Mouse (Mus musculus) testis, adult 2 months (tissue): ENCODE data around the gene Nr2c2ap. TPM values are rescaled to one million over a fixed set of nuclear protein-coding genes. Genes with fewer than 3 reads are reported as not detected.

Experiments
- H3K27ac ChIP-seq: fragments of 200-500 bp; 2 replicates; pipeline ENCODE4 v1.5.1; 2012; ENCODE audit warnings: low read depth, low read length; ENCODE audit not compliant: control insufficient read depth, insufficient read depth
- H3K27me3 ChIP-seq: fragments of 200-500 bp; 2 replicates; pipeline ENCODE4 v1.6.1; 2012; ENCODE audit warnings: mild to moderate bottlenecking, low read length, moderate library complexity; ENCODE audit not compliant: control insufficient read depth, insufficient read depth
- H3K36me3 ChIP-seq: fragments of 200-500 bp; 2 replicates; pipeline ENCODE4 v1.6.1; 2012; ENCODE audit warnings: mild to moderate bottlenecking, low read length; ENCODE audit not compliant: control insufficient read depth, insufficient read depth
- H3K4me1 ChIP-seq: fragments of 200-500 bp; 2 replicates; pipeline ENCODE4 v1.6.1; 2012; ENCODE audit warnings: low read length; ENCODE audit not compliant: control insufficient read depth, insufficient read depth
- H3K4me3 ChIP-seq: fragments of 200-500 bp; 2 replicates; pipeline ENCODE4 v1.5.1; 2012; ENCODE audit warnings: low read depth, mild to moderate bottlenecking, low read length, moderate library complexity, mixed read lengths; ENCODE audit not compliant: control insufficient read depth
- CTCF ChIP-seq: fragments of 200-500 bp; IDR thresholded peaks from 2 replicates; pipeline ENCODE4 v1.5.1; 2012; ENCODE audit warnings: low read depth, mild to moderate bottlenecking, inconsistent platforms, low read length, moderate library complexity; ENCODE audit not compliant: control insufficient read depth, insufficient read depth, insufficient replicate concordance
- POLR2A ChIP-seq: fragments of 200-500 bp; IDR thresholded peaks from 2 replicates; pipeline ENCODE4 v1.6.1; 2012; ENCODE audit warnings: low read depth, mild to moderate bottlenecking, inconsistent platforms, low read length, moderate library complexity; ENCODE audit not compliant: control insufficient read depth
- polyA plus RNA-seq: library from polyadenylated mRNA; depleted of rRNA; stranded (reverse); fragments of >200 nt; gene quantifications from 2 replicates; pipeline ENCODE4 v1.2.3, GENCODE M21; 2012

Gene Nr2c2ap
- polyA plus RNA-seq, 1 experiment, result 3.8 TPM

- peaks cover 13% of the 10 kb centered on the region for H3K4me1 ChIP-seq
- no peaks in the 10 kb centered on the region for H3K36me3 ChIP-seq
- H3K27me3 ChIP-seq, result no peaks in the 10 kb centered on the region; the same call in 1 of the 2 replicates
- TF ChIP-seq POLR2A (peak; percentile 41; the same call in 1 of the 2 replicates), CTCF (no peak)
- no peak overlapping the region for H3K27ac ChIP-seq
- H3K4me3 ChIP-seq, result peak overlapping the region; percentile 83
Observed at GRCm38 (mm10) chr8:70111192-70111795, 19.8 kb upstream of the Nr2c2ap start.

DNA sequence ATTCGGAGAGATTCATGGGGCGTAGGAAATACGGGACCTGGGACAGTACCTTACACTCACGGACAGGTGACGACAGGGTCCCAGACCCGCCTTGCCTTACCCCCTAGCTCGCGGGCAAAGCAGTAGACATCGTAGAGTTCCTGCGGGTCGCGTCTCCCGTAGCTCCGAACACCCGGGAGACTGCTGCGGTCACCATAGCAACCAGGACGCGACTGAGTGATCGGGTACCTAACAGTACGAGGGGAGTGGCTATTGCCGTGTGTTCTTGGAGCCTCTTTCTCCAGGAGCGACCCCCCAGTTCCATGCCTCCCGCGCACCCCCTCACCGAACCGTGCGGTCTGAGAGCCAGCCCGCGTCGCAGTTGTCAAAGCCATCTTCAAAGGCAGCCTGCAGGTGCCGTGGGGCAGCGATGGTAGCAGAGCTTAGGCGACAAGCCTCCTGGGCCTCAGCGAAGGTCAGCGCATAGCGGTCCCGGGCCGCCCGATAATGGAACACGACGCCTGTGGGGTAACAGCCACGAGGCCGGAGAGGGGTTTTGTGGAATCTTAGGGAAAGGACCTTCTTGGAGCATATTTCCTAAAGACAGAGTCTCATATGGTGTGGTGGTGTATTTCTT lies 18.6 kb upstream of the Nr2c2ap start:
- no peak overlapping the region for H3K27ac ChIP-seq
- no peaks in the 10 kb centered on the region for H3K36me3 ChIP-seq
- H3K27me3 ChIP-seq, result no peaks in the 10 kb centered on the region; the same call in 1 of the 2 replicates
- TF ChIP-seq POLR2A (no peak), CTCF (no peak)
- peak overlapping the region; percentile 83 for H3K4me3 ChIP-seq
- H3K4me1 ChIP-seq, result peaks cover 13% of the 10 kb centered on the region

- TF ChIP-seq CTCF (no peak), POLR2A (no peak)
- peaks cover 13% of the 10 kb centered on the region for H3K4me1 ChIP-seq
- no peaks in the 10 kb centered on the region for H3K36me3 ChIP-seq
- no peaks in the 10 kb centered on the region; the same call in 1 of the 2 replicates for H3K27me3 ChIP-seq
- H3K4me3 ChIP-seq, result no peak overlapping the region
- H3K27ac ChIP-seq, result no peak overlapping the region
Observed at GRCm38 (mm10) chr8:70114488-70114887, 16.6 kb upstream of the Nr2c2ap start.

DNA sequence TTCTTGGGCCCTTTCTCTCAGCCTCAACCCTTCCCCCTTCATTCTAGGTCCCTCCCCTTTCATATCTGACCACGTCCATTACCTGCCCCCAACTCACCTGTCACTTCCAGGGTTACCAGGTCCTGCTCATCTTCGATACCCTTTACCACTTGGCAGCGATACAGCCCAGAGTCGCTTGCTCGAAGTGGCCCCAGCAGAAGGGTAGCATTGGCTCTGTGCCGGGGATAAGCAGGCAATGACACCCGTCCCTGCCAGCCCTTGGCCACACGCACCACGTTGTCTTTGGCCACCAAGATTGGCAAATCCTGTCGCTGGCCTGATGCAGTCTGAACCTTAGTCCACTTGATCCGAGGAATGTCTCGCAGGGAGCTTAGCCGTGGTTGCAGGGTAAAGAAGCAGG lies 16.2 kb upstream of the Nr2c2ap start:
- H3K4me3 ChIP-seq, result no peak overlapping the region
- H3K27me3 ChIP-seq, result no peaks in the 10 kb centered on the region; the same call in 1 of the 2 replicates
- H3K36me3 ChIP-seq, result no peaks in the 10 kb centered on the region
- peaks cover 13% of the 10 kb centered on the region for H3K4me1 ChIP-seq
- TF ChIP-seq CTCF (no peak), POLR2A (no peak)
- H3K27ac ChIP-seq, result no peak overlapping the region

GRCm38 (mm10) chr8:70117611-70118010 lies 13.5 kb upstream of the Nr2c2ap start:
- H3K27me3 ChIP-seq, result no peaks in the 10 kb centered on the region
- no peaks in the 10 kb centered on the region for H3K36me3 ChIP-seq
- H3K4me3 ChIP-seq, result no peak overlapping the region
- TF ChIP-seq CTCF (no peak), POLR2A (no peak)
- H3K27ac ChIP-seq, result no peak overlapping the region
- H3K4me1 ChIP-seq, result peaks cover 5% of the 10 kb centered on the region

GRCm38 (mm10) chr8:70118726-70119700 lies 12.1 kb upstream of the Nr2c2ap start:
- Histone ChIP-seq H3K27ac (no peak overlapping the region), H3K4me1 (peaks cover 3% of the 10 kb centered on the region; the same call in 1 of the 2 replicates), H3K4me3 (no peak overlapping the region), H3K27me3 (no peaks in the 10 kb centered on the region), H3K36me3 (no peaks in the 10 kb centered on the region)
- no peak for TF ChIP-seq CTCF
- TF ChIP-seq POLR2A, result no peak

- TF ChIP-seq POLR2A (no peak), CTCF (no peak)
- no peak within 1 kb of the TSS for H3K27ac ChIP-seq
- H3K36me3 ChIP-seq, result no peaks in the 10 kb centered on the region
- H3K27me3 ChIP-seq, result no peaks in the 10 kb centered on the region
- peaks cover 3% of the 10 kb centered on the region; the same call in 1 of the 2 replicates for H3K4me1 ChIP-seq
- no peak within 1 kb of the TSS; the same call in 1 of the 2 replicates for H3K4me3 ChIP-seq
Observed at GRCm38 (mm10) chr8:70120667-70121066, 10.5 kb upstream of the Nr2c2ap start, which contains the start of gene Ncan. Ncan (minus strand) TSS chr8:70120873.
